Mouse (Mus musculus) right cerebral cortex, postnatal 36 days (tissue): ENCODE data around the gene Ccdc24.

Experiments used
- DNase-seq, 2 experiments: peaks; one replicate each; pipeline ENCODE4 v3.0.0; 2022; ENCODE audit warnings: low spot score in 2 of 2, mixed read lengths in 1 of 2

The Ccdc24 gene

DNA sequence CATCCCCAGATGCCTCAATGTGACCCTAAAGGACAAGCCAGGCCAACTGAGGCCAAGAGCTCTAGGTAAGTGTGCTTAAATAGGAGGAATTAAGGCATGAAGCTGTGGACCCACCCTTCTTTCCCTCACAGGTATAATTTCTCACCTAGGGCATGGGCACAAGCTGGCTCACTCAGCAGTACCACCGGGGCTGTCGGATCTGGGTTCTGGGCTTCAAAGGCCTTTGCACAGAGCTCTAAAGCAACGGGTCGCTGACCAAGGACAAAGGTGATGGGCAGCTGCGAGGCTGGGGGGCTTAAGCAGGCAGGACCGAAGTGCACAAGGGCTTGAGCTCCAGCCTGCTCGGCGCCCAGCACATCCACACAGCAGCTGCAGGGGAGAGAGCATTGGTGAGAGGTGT, 18.4 kb upstream of the Ccdc24 start:
- no peak for DNase-seq

DNA sequence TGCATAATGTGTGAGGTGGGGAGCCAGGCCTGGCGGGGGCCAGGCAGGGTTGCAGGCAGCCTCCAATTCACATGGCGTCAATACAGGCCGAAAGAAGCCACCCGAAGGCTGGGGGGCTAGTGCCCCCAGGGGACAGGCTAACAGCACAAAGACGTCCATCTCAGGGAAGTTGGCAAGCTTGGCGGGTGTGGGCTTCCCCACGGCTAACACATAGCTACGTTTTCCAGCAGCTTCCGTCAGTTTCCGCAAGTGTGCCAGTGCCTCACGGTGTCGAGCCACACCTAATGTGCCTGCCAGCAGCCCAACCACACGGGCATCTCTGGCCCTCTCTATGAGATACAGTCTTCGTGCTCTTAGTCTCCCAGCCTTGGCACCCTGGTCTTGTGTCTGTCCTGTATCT, 17.7 kb upstream of the Ccdc24 start:
- DNase-seq, result no peak

DNA sequence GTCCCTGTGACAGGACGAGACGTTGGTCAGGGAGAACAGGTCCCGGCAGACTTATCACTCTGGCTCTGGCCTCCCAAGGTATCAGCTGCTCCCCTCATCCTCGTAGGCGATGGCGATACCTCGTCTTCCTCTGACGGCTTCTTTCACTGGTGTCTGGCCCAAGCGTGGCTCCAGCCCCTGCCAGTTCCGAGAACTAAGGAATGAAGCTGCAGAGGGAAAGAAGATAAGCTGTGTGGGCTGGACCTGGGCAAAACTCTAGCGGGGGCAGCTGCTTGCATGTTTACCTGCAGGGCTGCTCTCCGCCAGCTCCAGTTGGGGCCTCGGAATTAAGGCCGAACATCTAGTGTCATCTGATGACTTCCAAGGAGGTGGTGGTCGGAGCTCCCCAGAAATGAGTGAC, 17.1 kb upstream of the Ccdc24 start:
- DNase-seq, result no peak

DNA sequence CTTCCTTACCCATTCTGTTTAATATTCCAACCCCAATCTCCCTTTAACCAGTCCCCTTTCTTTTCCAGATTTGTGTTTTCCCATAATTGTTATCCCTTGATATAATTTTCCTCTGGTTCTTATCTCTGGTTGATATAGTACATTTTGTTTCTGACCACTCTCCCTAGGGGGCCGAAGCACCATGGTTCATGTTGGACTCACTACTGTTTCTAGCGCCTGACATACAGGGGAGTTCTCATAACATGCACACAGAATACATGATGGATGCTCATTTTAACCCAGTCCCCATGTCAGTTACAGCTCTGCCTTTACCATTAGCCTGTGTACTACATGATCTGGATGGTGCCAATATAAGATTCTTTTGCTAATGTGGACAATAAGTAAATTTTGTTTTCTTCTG, 15.6 kb upstream of the Ccdc24 start:
- no peak for DNase-seq

DNA sequence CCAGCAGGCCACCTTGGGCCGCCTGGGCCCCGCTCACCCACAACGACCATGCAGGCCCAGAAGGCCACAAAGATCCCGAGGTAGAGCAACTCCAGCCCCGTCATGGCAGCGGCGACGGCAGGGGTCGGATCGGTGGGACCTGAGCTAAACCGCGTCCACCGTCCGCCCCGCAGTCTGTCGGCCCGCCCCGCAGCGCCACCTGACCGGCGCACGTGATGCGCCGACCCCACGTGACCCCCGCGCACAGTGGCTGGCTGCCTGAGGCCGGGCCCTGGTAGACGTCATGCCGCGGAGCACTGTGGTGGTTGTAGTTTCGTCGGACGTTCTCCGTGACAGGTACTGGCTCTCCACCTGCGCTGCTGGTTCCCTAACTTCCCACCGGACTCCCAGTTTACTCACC, 14.8 kb upstream of the Ccdc24 start, which contains the start of gene Atp6v0b:
TSS of gene Atp6v0b (minus strand) at position 201 of the 400 bp plus-strand sequence.
- DNase-seq, result peak; percentile 94 to 95

DNA sequence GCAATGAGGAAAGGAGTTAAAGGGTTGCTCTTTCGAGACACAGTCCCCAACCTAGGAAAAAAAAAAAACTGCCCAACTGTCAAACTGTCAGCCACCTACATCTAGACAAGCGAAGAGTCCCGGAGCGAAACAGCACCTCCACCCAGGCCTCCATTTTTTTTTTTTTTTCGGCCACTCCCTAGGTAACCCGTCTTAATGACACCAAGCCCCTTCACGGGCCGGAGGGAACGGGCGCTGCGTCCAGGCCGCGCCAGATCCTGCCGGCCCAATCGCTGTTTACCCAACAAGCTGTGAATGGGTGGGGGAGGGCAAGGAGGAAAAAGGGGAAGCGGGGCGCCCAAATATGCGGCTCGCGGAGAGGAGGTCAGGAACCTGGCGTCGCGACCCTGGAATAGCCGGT, 14.3 kb upstream of the Ccdc24 start:
- DNase-seq, result no peak

DNA sequence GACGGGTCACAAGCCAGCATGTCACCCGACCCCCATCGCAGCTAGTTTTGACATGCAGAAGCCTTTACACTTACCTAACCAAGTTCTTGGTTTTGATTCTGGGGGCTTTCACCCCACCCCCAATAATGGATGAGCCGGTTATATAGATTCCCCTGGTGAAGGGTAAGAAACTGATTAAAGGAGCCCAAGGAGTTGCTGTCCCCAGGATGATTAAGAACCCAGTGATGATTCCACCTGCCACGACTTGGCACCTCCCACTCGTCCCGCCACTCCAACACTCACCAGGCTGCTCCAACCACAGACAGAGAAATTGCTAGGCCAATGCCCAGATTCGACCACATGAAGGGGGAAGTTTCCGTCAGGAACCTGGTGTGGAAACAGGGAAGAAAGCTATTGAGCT, 13.6 kb upstream of the Ccdc24 start:
- no peak for DNase-seq

DNA sequence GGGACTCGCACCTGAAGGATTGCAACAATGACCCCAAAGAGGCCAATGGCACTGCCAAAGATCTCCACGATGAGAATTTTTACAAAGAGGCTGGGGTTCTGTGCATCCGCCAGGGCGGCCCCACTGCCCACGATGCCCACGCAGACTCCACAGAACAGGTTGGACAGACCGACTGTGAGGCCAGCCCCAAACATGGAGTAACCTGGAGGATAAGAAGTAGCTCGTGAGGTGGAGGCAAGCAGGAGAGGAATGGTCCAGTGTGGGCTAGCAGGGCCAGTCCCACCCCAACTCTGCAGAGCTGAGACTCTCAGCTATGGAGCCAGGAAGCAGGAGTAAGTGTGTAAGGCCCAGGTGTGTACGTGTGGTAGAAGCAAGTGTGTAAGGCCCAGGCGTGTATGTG, 12.7 kb upstream of the Ccdc24 start:
- no peak for DNase-seq

DNA sequence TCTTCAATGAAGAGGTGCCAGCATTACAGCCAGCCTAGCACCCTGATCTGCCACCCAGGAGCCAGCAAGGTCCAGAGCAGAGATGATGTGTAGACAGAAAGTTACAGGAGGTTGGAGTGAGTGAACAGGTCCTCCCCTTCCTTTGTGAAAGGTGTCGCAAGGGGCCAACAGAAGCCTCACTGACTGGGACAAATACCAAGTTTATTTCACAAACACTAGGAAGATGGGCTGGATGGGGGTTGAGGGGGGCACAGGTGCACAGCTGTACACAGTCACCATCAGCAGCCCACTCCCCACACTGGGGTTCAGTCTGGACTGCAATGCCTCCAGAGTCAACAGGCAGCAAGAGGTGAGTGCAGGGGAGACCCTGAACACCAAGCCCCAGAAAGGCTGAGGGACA, 11.8 kb upstream of the Ccdc24 start:
- DNase-seq, result no peak

DNA sequence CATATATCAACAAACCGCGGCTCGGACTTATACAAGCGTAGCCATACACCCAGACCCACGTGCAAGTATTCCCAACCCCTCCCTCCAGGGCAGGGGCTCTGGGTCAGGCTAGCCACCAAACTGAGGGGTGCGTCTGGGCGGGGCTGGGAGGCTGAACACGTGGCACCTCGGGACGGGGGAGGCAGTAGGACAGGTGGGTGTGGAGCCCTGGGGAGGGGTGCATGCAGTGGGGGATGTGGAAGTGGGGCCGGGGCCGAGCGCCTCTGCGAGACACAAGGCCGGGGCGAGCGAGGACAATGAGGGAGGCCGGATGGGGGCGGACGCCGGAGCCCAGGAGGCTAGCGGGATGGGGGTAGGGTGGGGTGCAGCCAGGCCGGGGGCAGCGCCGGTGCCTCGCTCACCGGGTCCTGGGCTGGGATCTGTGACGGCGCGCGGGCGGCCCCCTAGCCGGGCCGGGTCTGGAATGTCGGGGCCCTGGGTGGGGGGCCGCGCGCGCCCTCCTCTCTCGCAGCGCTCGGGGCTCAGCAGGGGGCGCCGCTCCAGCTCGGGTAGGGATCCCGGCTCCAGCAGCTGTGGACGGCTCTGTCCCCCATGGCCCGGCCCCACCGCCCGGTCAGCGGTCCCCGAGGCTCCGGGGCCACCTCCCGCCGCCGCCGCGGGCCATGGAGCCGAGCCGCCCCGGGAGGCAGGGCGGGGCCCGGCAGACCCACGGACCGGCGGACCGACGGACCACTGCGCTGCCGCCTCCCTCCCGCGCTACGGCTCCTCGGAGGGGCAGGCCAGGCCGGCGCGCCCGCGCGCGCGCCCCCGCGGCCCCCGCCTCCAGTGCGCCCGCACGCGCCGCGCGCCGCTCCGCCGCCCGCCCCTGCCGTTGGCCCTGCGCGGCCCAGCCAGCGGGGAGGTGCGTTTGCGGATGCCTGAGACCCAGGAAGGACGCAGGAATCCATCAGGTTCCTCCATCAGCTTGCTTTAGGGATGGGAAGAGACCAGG, 10.6 kb upstream of the Ccdc24 start, which contains the start of gene B4galt2:
TSS of gene B4galt2 (minus strand) at position 787 of the 991 bp plus-strand sequence.
- peak; percentile 52 for DNase-seq

DNA sequence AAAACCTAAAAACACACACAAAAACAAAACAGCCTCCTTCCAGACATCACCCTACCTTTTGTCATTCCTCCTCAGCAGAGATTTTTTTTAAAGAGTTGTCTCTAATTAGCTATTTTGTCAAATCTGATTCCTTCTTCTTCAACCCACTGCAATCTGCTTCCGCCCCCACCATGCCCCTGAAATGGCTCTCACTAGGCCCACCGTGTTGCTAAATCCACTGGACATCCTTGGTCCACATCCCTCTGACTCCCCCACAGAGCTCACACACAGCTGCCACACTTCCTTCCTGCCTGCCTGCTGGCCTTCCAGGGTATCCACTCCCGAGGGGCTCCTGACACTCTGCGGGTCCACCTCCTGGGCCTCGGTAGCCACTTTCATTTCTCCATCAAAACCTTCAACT, 6.3 kb upstream of the Ccdc24 start:
- no peak for DNase-seq

DNA sequence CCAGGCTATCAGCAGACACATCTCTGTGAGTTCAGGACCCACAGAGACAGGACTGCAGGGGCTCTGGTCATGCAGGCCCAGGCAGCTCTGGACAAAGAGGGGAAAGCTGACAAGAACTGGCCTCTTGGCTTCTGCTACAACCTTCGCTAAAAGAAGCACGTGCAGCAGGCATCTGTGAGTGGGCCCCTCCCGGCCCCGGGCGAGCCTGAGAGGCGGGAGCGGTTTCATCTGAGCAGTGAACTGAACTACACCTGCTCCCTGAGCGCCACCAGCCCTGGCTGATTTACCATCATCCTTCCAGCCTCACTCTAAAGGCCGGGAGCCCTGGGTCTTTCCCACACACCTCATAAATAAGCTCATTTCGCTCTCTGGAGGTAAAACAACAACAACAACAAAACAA, 5.9 kb upstream of the Ccdc24 start:
- DNase-seq, result no peak

DNA sequence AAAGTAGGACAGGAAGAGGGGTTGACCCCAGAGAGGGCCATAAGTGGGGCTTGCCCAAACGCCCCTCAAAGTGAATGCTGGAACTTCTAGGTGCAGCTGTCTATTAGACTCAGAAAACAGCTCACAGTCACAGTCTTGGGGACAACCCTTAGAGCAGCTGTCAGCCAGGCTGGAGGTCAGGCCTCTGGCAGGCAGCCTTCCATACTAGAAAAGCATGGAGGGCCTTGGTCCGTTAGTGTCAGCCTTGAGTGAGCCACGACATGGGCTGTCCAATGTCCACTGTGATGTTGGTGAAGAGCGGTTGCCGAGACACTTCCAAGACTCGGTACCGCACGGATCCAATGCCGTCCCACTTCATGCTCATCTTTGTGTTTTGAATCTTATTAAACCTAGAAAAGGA, 1.3 kb upstream of the Ccdc24 start:
- DNase-seq, result no peak

DNA sequence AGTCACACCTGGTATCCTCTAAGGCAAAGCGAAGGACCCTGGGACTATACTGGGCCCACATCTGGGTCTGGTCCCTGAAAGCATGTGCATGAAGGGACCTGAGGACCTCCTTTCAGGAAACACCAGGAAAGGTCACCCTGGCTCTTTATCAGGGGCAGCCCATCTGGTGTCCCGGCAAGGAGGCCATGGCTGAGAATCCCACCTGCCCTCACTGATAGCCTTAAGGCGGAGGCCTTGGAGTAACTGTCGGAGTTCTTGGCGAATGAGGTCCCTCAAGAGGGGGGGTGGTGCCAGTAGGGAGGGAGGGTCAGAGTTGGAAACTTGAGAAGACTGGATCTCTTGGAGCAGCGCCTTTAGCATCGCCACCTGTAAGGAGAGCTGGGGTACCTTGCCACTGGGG, 570 bp downstream of the Ccdc24 start:
- DNase-seq, result no peak

DNA sequence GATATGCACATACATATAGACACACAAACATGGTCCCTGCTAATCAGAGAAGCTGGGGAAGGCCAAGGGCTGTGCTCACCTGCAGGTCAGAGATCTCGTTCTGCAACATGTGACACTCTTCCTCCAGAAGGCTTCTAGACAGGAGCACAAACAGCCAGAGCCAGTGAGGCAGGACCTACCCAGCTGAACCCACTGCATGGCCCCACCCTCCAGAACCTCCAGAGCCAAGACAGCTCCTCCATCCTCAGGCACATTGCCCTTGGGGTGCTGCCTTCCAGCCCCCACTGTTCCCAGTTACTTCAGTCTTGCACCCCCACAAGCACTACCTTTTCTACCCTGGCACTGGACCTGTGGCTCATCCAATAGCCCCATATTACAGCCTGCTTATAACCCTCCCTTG, 1.9 kb downstream of the Ccdc24 start:
- DNase-seq, result no peak

DNA sequence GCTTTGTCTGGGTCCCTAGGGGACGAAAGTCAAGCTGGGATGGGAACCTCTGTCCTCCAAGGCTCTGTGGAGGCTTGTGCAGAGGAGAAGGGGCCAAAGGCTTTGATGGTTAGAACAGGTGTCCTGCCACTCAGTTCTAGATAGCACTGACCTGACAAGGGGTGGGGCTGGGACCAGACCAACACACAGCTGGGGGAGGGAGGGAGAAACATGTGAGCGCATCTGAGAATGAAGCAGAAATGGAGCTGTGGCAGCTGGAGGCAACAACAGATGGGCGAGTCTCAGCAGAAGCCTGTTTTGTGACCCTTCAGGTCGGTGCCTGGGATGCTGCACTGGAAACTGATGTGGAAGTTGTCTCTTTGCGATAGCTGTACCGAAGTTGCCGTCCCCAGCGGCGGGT, 3.0 kb downstream of the Ccdc24 start:
- no peak for DNase-seq

DNA sequence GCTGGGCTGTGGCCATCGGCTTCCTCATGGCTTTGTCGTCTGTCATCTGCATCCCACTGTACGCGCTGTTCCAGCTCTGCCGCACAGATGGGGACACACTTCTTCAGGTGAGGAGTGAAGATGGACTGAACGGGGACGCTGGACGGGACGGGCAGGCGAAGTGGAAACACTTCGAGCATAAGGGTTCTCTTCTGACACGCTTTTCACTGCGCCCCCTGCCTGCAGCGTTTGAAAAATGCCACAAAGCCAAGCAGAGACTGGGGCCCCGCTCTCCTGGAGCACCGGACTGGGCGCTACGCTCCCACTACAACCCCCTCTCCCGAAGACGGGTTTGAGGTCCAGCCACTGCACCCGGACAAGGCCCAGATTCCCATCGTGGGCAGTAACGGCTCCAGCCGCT, 4.5 kb downstream of the Ccdc24 start:
- DNase-seq, result no peak

DNA sequence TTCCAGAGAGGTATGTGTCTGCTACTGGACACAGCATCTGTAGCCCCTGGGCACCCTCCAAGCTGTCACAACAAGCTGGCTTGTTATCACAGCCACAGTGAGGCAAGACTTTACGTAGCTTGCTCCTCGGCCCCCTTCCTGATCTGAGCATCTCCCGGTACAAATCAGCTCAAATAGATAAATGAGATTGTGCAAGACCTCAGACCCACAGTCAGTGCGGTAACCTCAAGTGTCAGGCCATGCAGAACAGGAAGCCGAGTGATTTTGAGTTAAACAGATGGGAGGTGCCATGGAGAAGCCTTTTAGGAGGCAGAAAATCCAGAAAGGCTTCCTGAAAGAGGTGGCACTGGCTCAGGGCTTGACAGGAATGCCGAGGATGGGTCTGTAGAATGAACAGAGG, 5.4 kb downstream of the Ccdc24 start:
- DNase-seq, result no peak

DNA sequence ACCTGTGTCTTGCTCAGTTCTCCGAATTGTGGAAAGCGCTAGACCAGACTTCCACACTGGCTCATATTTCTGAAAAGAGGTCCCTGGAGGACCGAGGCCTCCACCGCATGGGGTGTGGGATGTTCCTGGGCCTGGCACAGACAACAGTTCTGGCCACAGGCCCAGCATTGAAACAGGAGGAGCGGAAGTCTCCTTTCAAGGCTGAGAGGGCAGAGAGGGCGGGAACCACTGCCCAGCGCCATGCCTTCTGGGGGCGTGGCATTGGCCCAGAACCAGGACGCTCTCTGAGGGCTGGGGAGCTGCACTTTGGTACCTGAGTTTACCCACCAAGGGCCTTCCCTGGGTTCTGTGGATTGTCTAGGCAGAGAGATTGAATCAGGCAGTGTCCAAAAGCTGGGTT, 6.3 kb downstream of the Ccdc24 start:
- DNase-seq, result no peak

DNA sequence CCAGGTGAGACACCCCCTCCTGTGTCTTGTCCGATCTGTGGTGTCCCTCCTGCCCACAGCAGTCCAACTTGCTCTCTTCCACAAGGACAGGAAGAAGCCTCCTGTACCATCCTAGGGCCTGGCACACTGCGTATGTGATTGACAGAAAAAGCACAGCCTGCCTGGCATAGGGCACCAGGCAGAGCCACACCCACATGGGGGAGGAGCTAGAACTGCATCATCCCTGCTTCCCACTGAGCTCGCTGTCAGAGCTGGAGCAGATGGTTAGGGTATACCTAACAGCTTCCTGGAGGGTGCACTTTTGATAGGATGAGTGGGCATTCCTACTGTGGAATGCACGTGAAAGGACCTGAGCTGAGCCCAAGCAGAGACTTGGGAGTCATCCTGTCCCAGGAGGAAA, 9.5 kb downstream of the Ccdc24 start:
- peak in 1 of 2 experiments; percentile 61 for DNase-seq

DNA sequence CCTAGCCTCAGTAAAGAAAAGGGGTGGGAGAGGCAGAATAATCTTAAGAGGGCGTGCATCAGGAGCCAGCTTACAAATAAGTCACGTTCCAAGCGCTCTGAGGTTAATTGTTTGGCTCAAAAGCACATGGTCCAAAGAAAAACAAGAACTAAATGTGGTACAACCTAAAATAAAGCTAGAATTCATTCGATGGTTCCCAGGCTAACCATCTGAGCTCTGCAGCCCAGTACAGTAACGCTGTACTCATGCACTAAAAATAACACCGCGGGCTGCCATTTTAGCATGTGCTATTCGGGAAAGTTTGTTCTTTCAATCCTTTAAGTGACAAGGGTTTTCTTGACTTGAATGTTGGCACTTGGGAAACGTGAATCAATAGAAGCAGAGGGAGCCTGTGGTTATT, 11.8 kb downstream of the Ccdc24 start:
- no peak for DNase-seq

DNA sequence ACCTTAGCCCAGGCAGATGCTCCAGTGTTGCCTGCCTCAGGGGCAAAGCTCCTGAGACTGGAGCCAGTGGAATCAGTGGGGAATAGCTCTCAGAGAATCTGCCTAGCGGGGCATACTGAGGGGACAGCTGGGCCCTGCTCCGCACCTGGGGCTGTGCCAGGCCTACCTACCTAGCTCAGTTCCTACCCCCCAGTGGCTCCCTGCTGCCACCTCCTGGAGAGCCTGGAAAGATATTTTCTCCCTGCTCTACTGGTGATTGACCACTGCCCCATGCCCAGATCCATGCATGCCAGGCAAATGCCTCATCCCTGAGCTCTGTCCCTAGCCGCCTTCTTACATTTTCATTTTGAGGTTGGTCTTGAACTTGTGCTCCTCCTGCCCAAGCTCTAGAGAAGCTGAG, 13.6 kb downstream of the Ccdc24 start:
- DNase-seq, result no peak

DNA sequence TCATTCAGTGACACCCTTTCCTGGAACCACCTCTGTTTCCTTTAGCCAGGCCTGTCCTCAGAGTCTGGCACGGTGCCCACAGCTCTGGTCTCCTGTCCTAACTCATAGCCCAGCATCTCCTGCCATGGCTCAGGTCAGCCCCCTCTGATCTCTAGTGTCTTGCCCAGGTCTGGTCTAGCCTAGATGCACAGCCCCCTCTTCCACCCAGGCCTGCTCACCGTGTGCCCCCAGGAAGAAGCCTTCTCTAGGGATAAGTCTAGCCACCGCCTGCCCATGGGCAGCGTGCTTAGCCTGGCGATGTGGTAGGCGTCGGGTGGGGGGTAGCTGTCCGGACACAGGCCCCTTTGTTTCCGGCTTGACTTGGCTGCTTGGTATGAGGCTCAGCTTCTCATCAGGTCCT, 17.2 kb downstream of the Ccdc24 start:
- DNase-seq, result no peak
